Mouse (Mus musculus) ES-E14 (cell line): ENCODE measurements at regions not wholly inside any gene's neighbourhood (a gene's known extent, or its start where the extent isn't known, plus 50 kb on each side); places are given as distances from the start of the nearest gene placed in this dataset.

ENCODE experiments used
- DNase-seq: peaks from one replicate; pipeline ENCODE4 v3.0.0-alpha.2; 2013; ENCODE audit warnings: low read depth, low spot score
- H3K27ac ChIP-seq: 2 replicates; pipeline ENCODE4 v1.5.1; 2012; ENCODE audit warnings: low read depth, mild to moderate bottlenecking, low read length, moderate library complexity, mixed read lengths; ENCODE audit not compliant: poor library complexity, insufficient read depth, severe bottlenecking
- H3K36me3 ChIP-seq: 2 replicates; pipeline ENCODE4 v1.6.1; 2012; ENCODE audit warnings: mild to moderate bottlenecking, low read length, moderate library complexity, mixed read lengths; ENCODE audit not compliant: control insufficient read depth, poor library complexity, insufficient read depth, severe bottlenecking
- H3K4me1 ChIP-seq, 2 experiments: fragments of 150-350 bp in 1 of 2; sonication (generic) in 1 of 2; 2 replicates each; pipeline ENCODE4 v1.6.1; 2012; ENCODE audit warnings: low read length in 2 of 2, mild to moderate bottlenecking in 1 of 2, mixed read lengths in 1 of 2; ENCODE audit not compliant: control insufficient read depth in 2 of 2, insufficient read depth in 2 of 2, poor library complexity in 1 of 2
- H3K4me3 ChIP-seq, 2 experiments: fragments of 150-350 bp in 1 of 2; sonication (generic) in 1 of 2; 2 replicates each; pipeline ENCODE4 v1.5.1; 2012; ENCODE audit warnings: low read length in 2 of 2, low read depth in 1 of 2, mild to moderate bottlenecking in 1 of 2, mixed read lengths in 1 of 2; ENCODE audit not compliant: insufficient read depth in 1 of 2, poor library complexity in 1 of 2, severe bottlenecking in 1 of 2
- H3K9ac ChIP-seq: 2 replicates; pipeline ENCODE4 v1.6.1; 2012; ENCODE audit warnings: low read depth, mild to moderate bottlenecking, low read length, mixed read lengths; ENCODE audit not compliant: poor library complexity, insufficient read depth, severe bottlenecking
- H3K9me3 ChIP-seq: fragments of 150-350 bp; sonication (generic); 2 replicates; pipeline ENCODE4 v1.6.1; 2012; ENCODE audit warnings: low read depth, mild to moderate bottlenecking, low read length; ENCODE audit not compliant: control insufficient read depth, insufficient read depth
- CHD2 ChIP-seq: IDR thresholded peaks from 2 replicates; pipeline ENCODE4 v1.6.1; 2014; ENCODE audit warnings: mild to moderate bottlenecking, low read depth, low read length, inconsistent platforms
- HCFC1 ChIP-seq: IDR thresholded peaks from 2 replicates; pipeline ENCODE4 v1.6.1; 2012; ENCODE audit warnings: low read length, inconsistent platforms, borderline replicate concordance; ENCODE audit not compliant: insufficient read depth
- MAFK ChIP-seq: IDR thresholded peaks from 2 replicates; pipeline ENCODE4 v1.6.1; 2014; ENCODE audit warnings: mild to moderate bottlenecking, low read depth, low read length, inconsistent platforms; ENCODE audit not compliant: insufficient read depth
- ZC3H11A ChIP-seq: IDR thresholded peaks from 2 replicates; pipeline ENCODE4 v1.6.1; 2012; ENCODE audit warnings: low read depth, mild to moderate bottlenecking, inconsistent platforms, low read length, borderline replicate concordance
- ZNF384 ChIP-seq: IDR thresholded peaks from 2 replicates; pipeline ENCODE4 v1.6.1; 2012; ENCODE audit warnings: low read depth, low read length, inconsistent platforms
- in situ Hi-C, 2 experiments: fragments of 600-800 bp; cut with MboI; formaldehyde crosslinking; loops; one replicate each; pipeline ENCODE4 v1.15.1; 2025; ENCODE audit warnings: low sequenced_read_pairs in 2 of 2, inconsistent platforms in 1 of 2; ENCODE audit not compliant: unreplicated experiment in 2 of 2

DNA sequence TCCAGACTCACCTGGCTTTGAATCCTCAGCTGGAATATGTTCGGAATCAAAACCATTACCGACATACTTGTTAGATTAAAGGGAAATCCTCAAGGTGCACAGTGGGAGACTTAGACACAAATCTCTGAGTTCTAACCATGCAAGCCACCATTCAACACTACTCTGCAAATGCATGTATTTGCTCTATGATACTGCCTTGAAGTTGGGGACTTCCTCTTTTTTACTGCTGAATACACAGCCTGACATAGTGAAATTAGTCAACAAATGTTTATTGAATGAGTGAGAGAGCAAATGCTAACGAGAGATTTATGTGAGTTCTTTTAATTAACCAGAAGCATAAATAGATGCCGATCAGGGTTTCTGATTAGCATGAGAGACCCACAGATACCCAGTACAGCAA, 79.4 kb upstream of the Adra1b start:
- no peak for DNase-seq
- Histone ChIP-seq H3K27ac (no peak overlapping the region), H3K36me3 (no peaks in the 10 kb centered on the region)

DNA sequence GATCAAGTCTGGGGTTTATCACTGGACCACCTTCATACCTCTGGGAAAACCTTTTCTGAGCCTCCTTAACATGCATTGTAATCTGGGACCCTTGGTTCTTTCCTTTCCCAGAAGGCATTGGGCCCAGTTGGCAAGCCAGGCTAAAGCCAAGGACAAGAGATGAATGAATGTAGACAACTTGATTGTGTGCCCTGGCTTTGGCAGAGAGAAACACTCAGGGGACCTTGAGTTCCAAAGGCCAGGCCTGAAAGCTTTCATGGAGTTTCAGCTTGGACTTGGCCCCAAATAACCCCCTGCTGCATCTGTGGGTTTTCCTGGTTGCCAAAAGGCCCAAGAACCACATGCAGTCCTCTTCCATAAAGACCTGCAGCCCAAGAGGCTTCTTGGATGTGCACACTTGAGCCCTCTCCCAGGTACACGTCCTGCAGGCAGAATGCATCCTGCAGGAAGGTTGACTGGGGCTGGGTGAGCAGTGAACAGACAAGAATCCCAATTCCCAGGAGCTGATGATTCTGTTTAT, 89.0 kb upstream of the Adra1b start:
- Histone ChIP-seq H3K9me3 (no peaks in the 10 kb centered on the region), H3K4me1 (no peaks in the 10 kb centered on the region), H3K9ac (no peak overlapping the region), H3K27ac (no peak overlapping the region), H3K36me3 (no peaks in the 10 kb centered on the region), H3K4me3 (no peak overlapping the region)
- in situ Hi-C loops: no loop called here
- no peak for TF ChIP-seq HCFC1
- no peak for TF ChIP-seq ZC3H11A
- TF ChIP-seq ZNF384: no peak
- no peak for TF ChIP-seq MAFK
- no peak for TF ChIP-seq CHD2
- DNase-seq: no peak

More for the DNA sequence above, 79.4 kb upstream of the Adra1b start:
- H3K9ac ChIP-seq: no peak overlapping the region
- in situ Hi-C loops: no loop called here
- no peaks in the 10 kb centered on the region for H3K9me3 ChIP-seq
- H3K4me1 ChIP-seq: no peaks in the 10 kb centered on the region
- H3K4me3 ChIP-seq: no peak overlapping the region
- TF ChIP-seq MAFK (no peak), ZNF384 (no peak), ZC3H11A (no peak), HCFC1 (no peak), CHD2 (no peak)

DNA sequence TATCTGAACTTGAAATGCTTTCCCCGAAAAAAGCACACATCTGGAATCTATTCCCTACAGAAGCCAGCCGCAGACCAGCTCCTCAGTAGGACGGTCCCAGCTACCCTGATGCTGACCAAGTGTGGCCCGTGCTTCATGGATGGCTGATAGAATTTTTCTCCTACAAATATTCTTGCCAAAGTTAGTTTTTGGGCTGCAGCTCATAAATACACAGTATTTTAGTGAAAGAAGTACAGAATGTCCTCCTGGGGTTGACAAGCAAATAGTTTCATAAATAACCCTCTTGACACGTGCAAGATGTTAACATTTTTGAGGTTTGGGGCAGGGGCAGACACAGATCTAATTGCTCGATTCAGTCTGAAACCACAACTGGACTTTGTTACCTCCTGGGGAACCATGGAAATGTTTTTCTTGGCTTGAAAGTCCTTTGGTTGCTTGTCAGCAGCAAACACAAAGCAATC, 91.0 kb upstream of the Adra1b start:
- Histone ChIP-seq H3K4me3 (no peak overlapping the region), H3K9me3 (no peaks in the 10 kb centered on the region), H3K36me3 (no peaks in the 10 kb centered on the region), H3K4me1 (no peaks in the 10 kb centered on the region), H3K9ac (no peak overlapping the region), H3K27ac (no peak overlapping the region)
- in situ Hi-C loops: no loop called here
- TF ChIP-seq MAFK (no peak), HCFC1 (no peak), ZNF384 (no peak), CHD2 (no peak), ZC3H11A (no peak)
- DNase-seq: no peak

DNA sequence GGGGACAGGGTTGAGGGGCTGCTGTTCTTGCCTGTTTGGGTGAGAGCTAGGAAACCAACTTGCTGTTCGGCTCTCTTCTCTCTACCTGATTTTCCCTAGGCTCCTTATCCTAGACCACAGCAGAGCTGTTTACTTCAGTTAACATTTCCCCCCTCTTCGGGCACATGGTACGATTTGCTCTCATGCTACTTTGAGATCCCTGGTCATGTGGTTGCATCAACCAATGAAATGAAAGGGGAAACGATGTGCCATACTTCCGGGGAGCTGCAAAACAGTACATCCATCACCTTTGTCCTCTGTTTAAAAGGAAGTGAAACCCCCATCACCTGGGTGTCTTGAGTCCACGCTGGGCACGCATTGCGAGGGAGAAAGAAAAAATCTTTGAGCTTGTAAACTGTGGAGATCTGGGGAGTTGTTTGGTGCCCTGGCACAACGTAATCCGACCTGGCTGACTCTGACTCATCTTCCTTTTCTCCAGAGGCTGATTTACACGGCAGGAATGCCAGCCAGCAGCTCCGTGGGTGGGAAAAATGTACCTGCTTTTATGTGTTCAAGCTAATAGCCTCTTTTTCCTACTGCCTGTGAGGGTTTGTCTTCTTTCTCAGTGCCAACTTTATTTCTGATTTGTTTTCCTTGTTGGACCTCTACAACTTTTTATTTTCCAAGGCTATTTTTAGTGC, 97.2 kb upstream of the Adra1b start:
- Histone ChIP-seq H3K27ac (no peak overlapping the region), H3K4me3 (no peak overlapping the region), H3K36me3 (no peaks in the 10 kb centered on the region), H3K9ac (no peak overlapping the region), H3K9me3 (no peaks in the 10 kb centered on the region), H3K4me1 (no peaks in the 10 kb centered on the region)
- no peak for TF ChIP-seq ZNF384
- TF ChIP-seq ZC3H11A: no peak
- no peak for TF ChIP-seq MAFK
- TF ChIP-seq HCFC1: no peak
- no peak for TF ChIP-seq CHD2
- DNase-seq: no peak
- in situ Hi-C loops: no loop called here
